Mouse (Mus musculus) inflammation-experienced regulatory T-cells, adult 16 weeks (primary cell): ENCODE results near the gene Ccar1. TPM values are rescaled to one million over a fixed set of nuclear protein-coding genes. Genes with fewer than 3 reads are reported as not detected.

Source experiments
- polyA plus RNA-seq: library from polyadenylated mRNA; unstranded; fragments of 100-300 nt; shearing (Covaris generic); gene quantifications from one replicate; pipeline ENCODE4 v1.2.1, GENCODE M21; 2017

The Ccar1 gene
- 140 TPM for polyA plus RNA-seq

GRCm38 (mm10) chr10:62792177-62793090, at the start of gene Ccar1:
Gene Ccar1, minus strand, starts transcription at chr10:62792286.

GRCm38 (mm10) chr10:62725771-62726687, 66.1 kb downstream of the Ccar1 start, which contains the start of gene Stox1:
Gene Stox1, minus strand, starts transcription at chr10:62726128.

Other genes with a start within 250 kb of the Ccar1 start
- gene Kif1bp, start 213.8 kb downstream of the Ccar1 start, polyA plus RNA-seq: 8.0 TPM
- gene Ddx21, start 190.0 kb downstream of the Ccar1 start, polyA plus RNA-seq: 56.4 TPM
- gene Ddx50, start 141.1 kb downstream of the Ccar1 start, polyA plus RNA-seq: 164 TPM
- gene Stox1, start 66.2 kb downstream of the Ccar1 start, polyA plus RNA-seq: 2.2 TPM
- gene Tet1, start 116.7 kb upstream of the Ccar1 start, polyA plus RNA-seq: 12.2 TPM
- 4.1 TPM for gene Slc25a16, start 128.3 kb upstream of the Ccar1 start, polyA plus RNA-seq
- gene Dna2, start 154.7 kb upstream of the Ccar1 start, polyA plus RNA-seq: 2.7 TPM
- gene Rufy2, start 187.9 kb upstream of the Ccar1 start, polyA plus RNA-seq: 63.0 TPM
- 93.8 TPM for gene Hnrnph3, start 231.9 kb upstream of the Ccar1 start, polyA plus RNA-seq
- gene Pbld2, start 232.0 kb upstream of the Ccar1 start, polyA plus RNA-seq: 0.38 TPM